Mouse (Mus musculus): ENCODE data around the gene Pkp3. TPM values are rescaled to one million over a fixed set of nuclear protein-coding genes. Genes with fewer than 3 reads are reported as not detected.

The Pkp3 gene
- polyA plus RNA-seq, 1 experiment from 2014 or later = 25.5 TPM

GRCm38 (mm10) chr7:141131904-141132755, 54.1 kb downstream of the Pkp3 start:
- peak overlapping the region; percentile 89 for H3K4me3 ChIP-seq
- H3K9ac ChIP-seq = peak overlapping the region; percentile 93
- 56% methylated on average over 12 of the region's 12 CpGs for WGBS
- H3K4me2 ChIP-seq (replicated peaks) = peak overlapping the region; percentile 89
- ATAC-seq (ENCODE audit: low FRiP score, low read depth) = no peak
- no peak overlapping the region for H3K27ac ChIP-seq
- no peaks in the 10 kb centered on the region for H3K27me3 ChIP-seq
- no peaks in the 10 kb centered on the region for H3K9me3 ChIP-seq
- H3K36me3 ChIP-seq = peaks cover 27% of the 10 kb centered on the region
- peaks cover 20% of the 10 kb centered on the region for H3K4me1 ChIP-seq

Other genes starting within 250 kb of the Pkp3 start
- 1.0 and 1.4 TPM in 2 replicates for gene Urah, start 243.2 kb upstream of the Pkp3 start, polyA plus RNA-seq (2015; fragmentation: Nextera tagmentation; extraction: Ambion mirVana)
- not detected in 2 replicates for gene Scgb1c1, start 232.7 kb upstream of the Pkp3 start, polyA plus RNA-seq (2015; fragmentation: Nextera tagmentation; extraction: Ambion mirVana)
- gene Odf3, start 230.4 kb upstream of the Pkp3 start, polyA plus RNA-seq (2015; fragmentation: Nextera tagmentation; extraction: Ambion mirVana) = not detected in 2 replicates
- gene Gm45785, start 221.9 kb upstream of the Pkp3 start, polyA plus RNA-seq (2015; fragmentation: Nextera tagmentation; extraction: Ambion mirVana) = not detected in 2 replicates
- 65.2 and 73.1 TPM in 2 replicates for gene Ric8a, start 221.3 kb upstream of the Pkp3 start, polyA plus RNA-seq (2015; fragmentation: Nextera tagmentation; extraction: Ambion mirVana)
- 59.2 and 63.6 TPM in 2 replicates for gene Bet1l, start 220.6 kb upstream of the Pkp3 start, polyA plus RNA-seq (2015; fragmentation: Nextera tagmentation; extraction: Ambion mirVana)
- gene Psmd13, start 196.2 kb upstream of the Pkp3 start, polyA plus RNA-seq (2015; fragmentation: Nextera tagmentation; extraction: Ambion mirVana) = 251 and 252 TPM in 2 replicates
- 29.6 and 30.1 TPM in 2 replicates for gene Sirt3, start 195.9 kb upstream of the Pkp3 start, polyA plus RNA-seq (2015; fragmentation: Nextera tagmentation; extraction: Ambion mirVana)
- 9.3 and 10.0 TPM in 2 replicates for gene Cox8b, start 177.8 kb upstream of the Pkp3 start, polyA plus RNA-seq (2015; fragmentation: Nextera tagmentation; extraction: Ambion mirVana)
- gene Nlrp6, start 157.3 kb upstream of the Pkp3 start, polyA plus RNA-seq (2015; fragmentation: Nextera tagmentation; extraction: Ambion mirVana) = 0.05 and 0.06 TPM in 2 replicates
- gene Pgghg, start 136.8 kb upstream of the Pkp3 start, polyA plus RNA-seq (2015; fragmentation: Nextera tagmentation; extraction: Ambion mirVana) = 25.9 and 28.0 TPM in 2 replicates
- gene Ifitm5, start 127.9 kb upstream of the Pkp3 start, polyA plus RNA-seq (2015; fragmentation: Nextera tagmentation; extraction: Ambion mirVana) = 10.7 and 15.2 TPM in 2 replicates
- gene Gm45717, start 122.3 kb upstream of the Pkp3 start, polyA plus RNA-seq (2015; fragmentation: Nextera tagmentation; extraction: Ambion mirVana) = not detected in 2 replicates
- 1,181 and 1,271 TPM in 2 replicates for gene Ifitm2, start 122.2 kb upstream of the Pkp3 start, polyA plus RNA-seq (2015; fragmentation: Nextera tagmentation; extraction: Ambion mirVana)
- gene Ifitm1, start 111.0 kb upstream of the Pkp3 start, polyA plus RNA-seq (2015; fragmentation: Nextera tagmentation; extraction: Ambion mirVana) = 50.2 and 64.6 TPM in 2 replicates
- 121 and 130 TPM in 2 replicates for gene Ifitm3, start 67.4 kb upstream of the Pkp3 start, polyA plus RNA-seq (2015; fragmentation: Nextera tagmentation; extraction: Ambion mirVana)
- gene Ifitm6, start 60.3 kb upstream of the Pkp3 start, polyA plus RNA-seq (2015; fragmentation: Nextera tagmentation; extraction: Ambion mirVana) = 0.31 TPM in 1 of 2 replicates, not detected in the other
- not detected in 2 replicates for gene Gm17387, start 49.1 kb upstream of the Pkp3 start, polyA plus RNA-seq (2015; fragmentation: Nextera tagmentation; extraction: Ambion mirVana)
- gene B4galnt4, start 17.1 kb upstream of the Pkp3 start, polyA plus RNA-seq (2015; fragmentation: Nextera tagmentation; extraction: Ambion mirVana) = 21.5 and 26.9 TPM in 2 replicates
- 2.7 and 3.1 TPM in 2 replicates for gene Sigirr, start 22.4 kb downstream of the Pkp3 start, polyA plus RNA-seq (2015; fragmentation: Nextera tagmentation; extraction: Ambion mirVana)
- 1.3 and 2.1 TPM in 2 replicates for gene Ano9, start 39.6 kb downstream of the Pkp3 start, polyA plus RNA-seq (2015; fragmentation: Nextera tagmentation; extraction: Ambion mirVana)
- 85.5 and 89.2 TPM in 2 replicates for gene Ptdss2, start 44.2 kb downstream of the Pkp3 start, polyA plus RNA-seq (2015; fragmentation: Nextera tagmentation; extraction: Ambion mirVana)
- gene Rnh1, start 94.6 kb downstream of the Pkp3 start, polyA plus RNA-seq (2015; fragmentation: Nextera tagmentation; extraction: Ambion mirVana) = 112 and 118 TPM in 2 replicates
- gene Hras, start 115.8 kb downstream of the Pkp3 start, polyA plus RNA-seq (2015; fragmentation: Nextera tagmentation; extraction: Ambion mirVana) = 94.5 and 97.5 TPM in 2 replicates
- gene Lrrc56, start 115.9 kb downstream of the Pkp3 start, polyA plus RNA-seq (2015; fragmentation: Nextera tagmentation; extraction: Ambion mirVana) = 11.4 and 12.9 TPM in 2 replicates
- 2.6 TPM in 2 replicates for gene Lmntd2, start 135.9 kb downstream of the Pkp3 start, polyA plus RNA-seq (2015; fragmentation: Nextera tagmentation; extraction: Ambion mirVana)
- gene Rassf7, start 137.6 kb downstream of the Pkp3 start, polyA plus RNA-seq (2015; fragmentation: Nextera tagmentation; extraction: Ambion mirVana) = 32.7 and 34.0 TPM in 2 replicates
- gene Phrf1, start 150.6 kb downstream of the Pkp3 start, polyA plus RNA-seq (2015; fragmentation: Nextera tagmentation; extraction: Ambion mirVana) = 87.2 and 88.0 TPM in 2 replicates
- gene Irf7, start 188.3 kb downstream of the Pkp3 start, polyA plus RNA-seq (2015; fragmentation: Nextera tagmentation; extraction: Ambion mirVana) = 1.8 and 2.3 TPM in 2 replicates
- gene Cdhr5, start 198.6 kb downstream of the Pkp3 start, polyA plus RNA-seq (2015; fragmentation: Nextera tagmentation; extraction: Ambion mirVana) = 0.13 TPM in 1 of 2 replicates, not detected in the other
- 12.1 and 12.8 TPM in 2 replicates for gene Sct, start 200.9 kb downstream of the Pkp3 start, polyA plus RNA-seq (2015; fragmentation: Nextera tagmentation; extraction: Ambion mirVana)
- 1.6 and 2.3 TPM in 2 replicates for gene Drd4, start 213.8 kb downstream of the Pkp3 start, polyA plus RNA-seq (2015; fragmentation: Nextera tagmentation; extraction: Ambion mirVana)
- gene Deaf1, start 249.5 kb downstream of the Pkp3 start, polyA plus RNA-seq (2015; fragmentation: Nextera tagmentation; extraction: Ambion mirVana) = 77.5 and 79.9 TPM in 2 replicates
- 45.0 and 48.7 TPM in 2 replicates for gene Tmem80, start 249.5 kb downstream of the Pkp3 start, polyA plus RNA-seq (2015; fragmentation: Nextera tagmentation; extraction: Ambion mirVana)